Mouse (Mus musculus) megakaryocyte, embryonic 14.5 days (primary cell): ENCODE results near the gene Leo1.
"Not testable (repeated sequence)": the region's sequence is repeated elsewhere in the genome, so short reads cannot be mapped to it uniquely, and the experiment has no call there.

Experiments used
- FLI1 ChIP-seq: IDR thresholded peaks from 2 replicates; pipeline ENCODE4 v1.6.1; 2012; ENCODE audit warnings: low read length, inconsistent platforms, mixed read lengths
- GATA1 ChIP-seq: IDR thresholded peaks from 3 replicates; pipeline ENCODE4 v1.6.1; 2012; ENCODE audit warnings: mixed read lengths, low read length, inconsistent platforms, borderline replicate concordance

GRCm38 (mm10) chr9:75446574-75446973 lies 5.2 kb downstream of the Leo1 start:
- not testable (repeated sequence) for TF ChIP-seq FLI1, GATA1
